Mouse (Mus musculus): ENCODE results near the gene Rap1a. TPM values are rescaled to one million over a fixed set of nuclear protein-coding genes. Genes with fewer than 3 reads are reported as not detected.
A peak's percentile ranks its signal among the peaks of the same experiment; 100 is the strongest.

Rap1a gene
- total RNA-seq, 2 experiments from 2014 or later, result 103 to 116 TPM

DNA sequence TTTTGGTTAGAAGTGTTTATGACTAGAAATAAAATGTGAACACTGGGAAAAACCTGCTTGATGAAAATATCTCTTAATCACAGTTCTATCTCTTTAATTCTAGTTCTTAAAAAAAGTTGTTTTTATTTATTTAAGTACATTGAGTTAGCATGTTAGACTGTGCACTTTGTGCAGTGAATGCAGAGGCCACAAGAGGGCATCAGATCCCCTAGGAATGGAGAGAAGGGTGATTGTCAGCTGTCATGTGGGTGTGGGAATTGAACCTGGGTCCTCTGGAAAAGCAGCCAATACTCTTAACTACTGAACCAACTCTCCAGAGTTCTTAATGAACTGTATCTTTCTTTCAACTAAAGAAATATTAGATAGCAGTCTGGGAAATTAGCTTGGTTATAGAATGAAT is 29.6 kb downstream of the Rap1a start:
- intact Hi-C loops (cut with DNase I), result loop anchor here (2.0 kb wide), 1 partner anchor 125 kb away; no protein-coding TSS in a partner anchor

DNA sequence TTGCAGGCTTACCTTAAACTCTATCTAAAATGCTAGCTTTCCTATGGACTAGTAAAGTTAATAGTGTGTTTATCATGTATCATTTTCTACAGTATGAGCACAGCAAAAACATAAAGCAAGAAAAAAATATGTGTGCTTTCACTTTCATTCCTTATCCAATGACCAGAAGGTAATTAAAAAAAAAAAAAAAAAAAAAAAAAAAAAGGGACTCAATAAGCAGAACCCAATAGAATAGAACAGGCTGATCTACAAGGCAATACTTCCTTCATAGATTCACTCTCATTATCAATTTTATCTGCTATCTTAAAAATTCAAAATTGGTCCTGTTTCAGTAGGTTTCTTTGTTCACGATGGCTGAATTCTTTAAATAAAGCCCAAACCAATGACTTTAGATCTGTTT is 30.3 kb downstream of the Rap1a start:
- intact Hi-C loops (cut with DNase I), result loop anchor here (2.0 kb wide), 1 partner anchor 126 kb away; no protein-coding TSS in a partner anchor
- no peak for DNase-seq

More for the DNA sequence above, 29.6 kb downstream of the Rap1a start:
- DNase-seq, result peak in 1 of 2 experiments; percentile 31

DNA sequence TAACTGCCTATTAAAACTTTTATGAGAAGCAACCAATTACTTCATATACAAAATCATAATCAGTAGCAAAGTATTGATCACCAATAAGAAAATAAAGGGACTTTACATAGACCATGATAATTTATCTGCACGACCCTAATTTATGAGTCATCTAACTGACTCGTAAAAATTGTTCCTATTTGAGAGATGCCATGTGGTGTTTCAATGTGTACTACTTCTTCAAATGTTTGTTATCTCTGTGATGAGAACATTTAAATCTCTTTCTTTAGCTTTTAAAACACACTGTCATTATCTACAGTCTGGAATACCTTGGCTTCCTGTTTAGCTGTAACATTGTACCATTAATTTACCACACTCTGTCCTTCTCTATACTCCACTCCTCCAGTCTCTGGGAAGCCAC is 31.8 kb downstream of the Rap1a start:
- intact Hi-C loops (cut with DNase I), result no loop called here
- DNase-seq, result no peak

DNA sequence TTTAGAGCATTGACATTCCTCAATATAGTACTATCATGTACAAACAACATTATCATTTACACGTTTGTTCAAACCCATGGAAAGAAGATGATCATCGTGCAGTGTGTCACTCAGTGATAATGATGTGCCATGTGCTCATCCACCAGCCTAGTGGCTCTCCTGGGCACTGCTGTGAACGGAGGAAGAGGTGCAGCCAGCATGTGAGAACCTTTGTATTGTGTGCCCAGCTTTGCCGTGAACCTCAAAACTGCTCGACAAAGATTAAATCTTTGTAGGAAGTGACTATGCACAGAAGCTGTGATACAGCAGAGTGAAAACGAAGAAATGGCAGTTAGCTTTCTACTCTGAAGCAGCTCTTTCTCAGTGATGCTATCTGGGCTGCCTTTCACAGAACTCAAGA is 32.6 kb downstream of the Rap1a start:
- no peak for DNase-seq
- intact Hi-C loops (cut with DNase I), result no loop called here

DNA sequence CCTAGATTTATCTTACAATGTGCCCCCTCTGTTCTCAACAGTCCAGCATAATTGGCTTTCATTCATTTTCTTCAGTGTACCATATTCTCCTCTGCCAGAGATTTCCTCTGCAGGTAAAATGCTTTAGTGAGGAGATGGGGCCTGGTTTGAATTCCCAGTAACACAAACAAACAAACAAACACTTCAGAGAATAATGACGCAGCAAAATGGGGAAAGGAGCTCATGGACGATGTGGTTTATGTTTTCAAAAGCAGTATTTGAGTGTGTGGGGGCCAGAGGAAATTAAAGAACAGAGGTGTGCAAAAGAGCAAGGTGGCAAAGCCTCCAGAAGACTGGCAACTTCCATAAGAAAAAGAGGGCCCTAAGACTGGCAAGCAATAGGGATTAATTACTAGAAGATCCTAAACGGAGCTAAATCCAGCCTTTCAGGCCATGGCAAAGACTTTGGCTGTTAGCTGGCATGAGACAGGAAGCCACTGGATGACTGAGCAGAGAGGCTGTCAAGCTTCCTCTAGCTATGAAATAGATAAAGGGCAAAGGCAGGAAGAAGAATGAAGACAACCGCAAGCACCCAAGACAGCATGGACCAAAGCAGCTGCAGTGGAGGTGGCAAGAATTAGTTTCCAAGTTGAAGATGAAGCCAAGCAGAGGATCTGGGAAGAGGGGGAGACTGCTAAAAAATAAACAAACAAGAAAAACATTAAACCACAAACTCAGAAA is 37.8 kb downstream of the Rap1a start:
- no peak for DNase-seq
- intact Hi-C loops (cut with DNase I), result no loop called here

DNA sequence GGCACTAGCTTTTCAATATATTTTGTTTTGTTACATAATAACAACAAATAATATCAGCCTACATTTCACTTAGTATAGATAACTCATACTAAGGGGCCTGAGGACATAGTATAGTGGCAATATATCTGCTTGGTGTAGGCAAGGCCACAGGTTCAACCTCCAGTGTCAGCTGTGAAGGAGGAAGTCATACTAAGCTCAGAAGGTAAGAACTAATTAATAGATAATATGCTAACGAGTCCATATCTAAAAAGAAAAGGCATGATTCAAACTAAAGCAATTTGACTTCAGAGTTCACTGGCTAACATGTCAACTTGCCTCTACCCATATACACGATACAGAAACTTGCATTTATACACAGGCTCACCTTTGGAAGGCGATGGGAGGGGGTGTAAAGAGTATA is 41.1 kb downstream of the Rap1a start:
- no peak for DNase-seq
- intact Hi-C loops (cut with DNase I), result no loop called here

DNA sequence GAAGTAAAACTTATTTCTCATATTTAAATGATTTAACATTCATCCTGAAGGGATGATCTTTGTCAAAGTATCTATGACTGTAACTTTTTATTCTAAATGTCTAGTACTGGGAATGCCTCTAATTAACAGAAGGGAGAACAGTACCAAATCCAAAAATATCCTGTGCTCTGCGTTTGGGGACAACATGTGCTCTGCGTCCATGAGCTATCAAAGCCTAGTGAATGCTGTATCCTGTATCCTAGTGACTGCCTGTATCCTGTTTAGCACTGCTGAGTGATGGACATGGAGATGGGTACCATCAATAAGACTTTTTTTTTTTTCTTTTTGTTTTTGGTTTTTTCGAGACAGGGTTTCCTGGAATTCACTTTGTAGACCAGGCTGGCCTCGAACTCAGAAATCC is 42.5 kb downstream of the Rap1a start:
- no peak for DNase-seq
- intact Hi-C loops (cut with DNase I), result no loop called here

DNA sequence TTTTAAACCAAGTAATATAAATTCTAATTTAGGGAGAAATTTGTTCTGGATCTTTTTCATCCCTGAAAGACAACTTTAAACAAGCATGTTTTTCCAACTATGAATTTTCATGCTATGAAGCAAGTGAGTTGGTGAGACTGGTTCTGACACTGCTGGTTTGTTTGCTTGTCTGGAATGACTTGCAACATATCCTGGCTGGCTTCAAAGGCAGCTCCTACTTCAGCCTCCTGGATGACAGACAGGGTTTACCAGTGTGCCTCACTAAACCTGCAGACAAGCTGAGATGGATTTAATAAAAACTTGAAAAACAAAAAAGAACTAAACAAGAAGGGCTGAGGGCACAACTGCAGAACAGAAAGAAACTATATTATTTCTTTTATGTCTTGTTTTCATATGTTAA is 43.0 kb downstream of the Rap1a start:
- intact Hi-C loops (cut with DNase I), result no loop called here

DNA sequence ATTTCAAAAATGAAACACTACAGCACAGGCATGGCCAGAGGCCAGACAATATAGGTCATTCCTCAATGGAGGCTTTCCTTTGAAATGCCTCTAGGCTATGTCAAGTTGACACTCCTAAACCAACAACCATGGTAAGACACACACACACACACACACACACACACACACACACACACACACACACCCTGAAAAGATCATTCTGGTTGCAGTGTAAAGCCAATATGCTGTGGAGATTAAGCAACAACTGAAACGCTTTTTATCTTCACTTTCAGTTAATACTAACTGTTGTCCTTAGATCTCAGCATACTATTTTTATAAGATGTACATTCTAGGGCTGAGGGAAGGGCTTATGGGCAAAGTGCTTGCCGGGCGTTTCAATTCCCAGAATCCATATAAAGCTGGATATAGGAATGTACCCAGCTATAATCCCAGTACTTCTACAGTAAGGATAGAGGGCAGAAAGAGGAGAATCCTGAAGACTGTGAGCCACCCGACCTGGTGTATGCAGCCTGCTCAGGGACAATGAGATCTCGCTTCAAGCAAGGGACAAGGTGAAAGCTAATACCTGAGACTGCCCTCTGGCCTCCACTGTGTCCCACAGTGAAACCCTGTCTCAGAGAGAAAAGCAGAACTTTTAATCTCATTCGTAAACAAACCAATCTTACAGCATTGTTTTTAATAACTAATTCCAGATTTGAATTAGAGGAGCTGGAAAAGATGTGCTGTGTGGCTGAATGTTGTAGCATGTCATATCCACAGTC is 43.6 kb downstream of the Rap1a start:
- intact Hi-C loops (cut with DNase I), result no loop called here

More for the DNA sequence above, 43.0 kb downstream of the Rap1a start:
- no peak for DNase-seq

DNA sequence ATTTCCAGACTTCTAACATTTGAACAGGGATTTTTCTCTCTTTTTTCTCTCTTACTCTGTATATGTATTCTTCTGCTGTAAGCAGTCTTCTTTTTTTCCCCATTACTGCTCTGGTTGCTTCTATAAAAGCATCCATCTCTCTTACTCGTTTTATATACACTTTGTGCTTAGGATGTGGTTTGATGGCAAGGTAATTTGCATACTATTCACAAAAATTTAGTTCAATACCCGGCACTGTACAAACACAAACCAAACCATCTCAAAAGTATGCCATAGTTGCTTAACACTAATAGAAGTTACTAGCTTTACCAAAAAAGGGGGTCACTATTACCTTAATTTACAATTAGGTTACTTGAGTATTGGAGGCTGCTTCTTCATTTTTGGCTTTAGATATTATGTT is 44.6 kb downstream of the Rap1a start:
- intact Hi-C loops (cut with DNase I), result no loop called here
- no peak for DNase-seq

More for the DNA sequence above, 43.6 kb downstream of the Rap1a start:
- DNase-seq, result no peak

DNA sequence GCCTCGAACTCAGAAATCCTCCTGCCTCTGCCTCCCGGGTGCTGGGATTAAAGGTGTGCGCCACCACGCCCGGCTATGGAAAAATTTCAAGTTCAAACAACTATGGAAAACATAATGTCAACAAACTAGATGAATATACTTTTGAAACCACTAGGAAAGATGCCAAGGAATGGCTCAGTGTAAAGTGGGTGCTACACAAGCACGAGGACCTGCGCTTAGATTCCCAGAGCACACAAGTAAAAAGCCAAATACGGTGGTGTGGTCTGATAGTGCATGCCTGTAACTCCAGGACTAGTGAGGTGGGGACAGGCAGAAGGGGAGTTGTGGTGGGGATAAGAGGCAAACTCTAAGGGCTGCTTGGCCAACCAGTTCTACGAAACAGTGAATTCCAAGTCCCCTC is 46.0 kb downstream of the Rap1a start:
- no peak for DNase-seq
- intact Hi-C loops (cut with DNase I), result no loop called here

DNA sequence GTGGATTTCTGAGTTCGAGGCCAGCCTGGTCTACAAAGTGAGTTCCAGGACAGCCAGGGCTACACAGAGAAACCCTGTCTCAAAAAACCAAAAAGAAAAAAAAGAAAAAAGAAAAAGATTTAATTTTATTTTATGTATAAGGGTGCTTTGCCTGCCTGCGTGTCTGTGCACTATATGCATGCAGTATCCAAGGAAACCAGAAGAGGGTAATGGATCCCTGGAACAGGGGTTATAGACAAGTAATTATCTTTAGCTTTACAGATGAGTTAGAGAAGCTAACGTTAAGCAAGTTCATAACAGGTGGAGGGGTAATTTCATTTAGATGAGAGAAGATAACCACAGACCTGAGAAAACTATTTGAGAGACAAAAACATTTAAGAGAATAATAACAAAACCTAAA is 47.0 kb downstream of the Rap1a start:
- DNase-seq, result no peak
- intact Hi-C loops (cut with DNase I), result no loop called here

DNA sequence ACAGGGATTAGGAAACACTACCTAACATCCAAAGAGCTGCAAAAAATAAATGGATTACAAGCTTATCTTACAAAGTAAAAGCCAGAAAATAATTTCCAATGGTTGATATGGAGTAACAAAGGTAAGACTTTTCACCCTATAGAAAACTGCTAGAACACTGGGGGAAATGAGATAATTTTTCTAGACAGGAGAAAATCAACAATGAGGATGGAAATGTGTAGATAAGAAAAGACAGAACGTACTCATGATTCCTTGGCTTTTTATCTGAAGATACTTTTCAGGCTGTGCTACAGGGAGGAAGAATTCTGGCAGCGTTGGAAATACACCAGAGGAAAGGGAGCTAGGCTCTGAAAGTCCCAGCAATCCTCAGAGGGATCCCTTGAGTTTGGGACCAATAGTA is 50.3 kb downstream of the Rap1a start:
- intact Hi-C loops (cut with DNase I), result no loop called here

DNA sequence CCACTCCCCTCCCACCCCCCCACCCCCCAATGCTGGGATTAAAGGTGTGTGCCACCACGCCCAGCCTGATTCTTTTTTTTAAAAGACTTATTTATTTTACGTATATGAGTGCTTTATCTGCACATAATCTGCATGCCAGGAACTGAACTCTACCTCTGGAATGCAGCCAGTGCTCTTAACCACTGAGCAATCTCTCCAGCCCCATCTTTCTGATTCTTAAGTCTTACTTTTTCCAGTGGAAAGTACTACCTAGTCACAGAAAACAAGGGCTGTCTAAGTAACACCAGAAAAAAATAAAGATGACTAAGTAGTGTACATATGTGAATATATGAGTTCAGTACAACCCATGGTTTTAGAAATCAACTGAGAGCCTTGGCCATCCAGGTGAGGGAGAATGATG is 54.6 kb downstream of the Rap1a start:
- DNase-seq, result no peak
- intact Hi-C loops (cut with DNase I), result no loop called here

More for the DNA sequence above, 50.3 kb downstream of the Rap1a start:
- no peak for DNase-seq

DNA sequence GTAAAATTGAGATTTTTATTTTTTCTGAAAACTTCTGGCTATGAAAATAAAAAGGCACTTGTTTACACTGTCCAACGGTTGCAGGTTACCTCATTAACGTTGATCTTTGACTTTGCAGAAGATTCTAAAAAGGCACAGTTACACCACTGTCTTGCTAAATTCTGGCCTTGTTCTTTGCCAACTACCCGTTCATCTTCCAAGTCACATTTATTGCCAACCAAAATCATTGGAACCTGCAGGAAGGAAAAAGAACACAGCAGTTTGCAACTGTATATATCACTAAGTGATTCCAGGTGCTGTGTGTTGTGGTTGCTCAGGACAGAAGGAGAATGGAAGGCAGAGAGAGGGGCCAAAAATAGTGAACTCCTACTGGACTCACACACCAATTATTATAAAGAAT is 63.5 kb downstream of the Rap1a start:
- intact Hi-C loops (cut with DNase I), result no loop called here

DNA sequence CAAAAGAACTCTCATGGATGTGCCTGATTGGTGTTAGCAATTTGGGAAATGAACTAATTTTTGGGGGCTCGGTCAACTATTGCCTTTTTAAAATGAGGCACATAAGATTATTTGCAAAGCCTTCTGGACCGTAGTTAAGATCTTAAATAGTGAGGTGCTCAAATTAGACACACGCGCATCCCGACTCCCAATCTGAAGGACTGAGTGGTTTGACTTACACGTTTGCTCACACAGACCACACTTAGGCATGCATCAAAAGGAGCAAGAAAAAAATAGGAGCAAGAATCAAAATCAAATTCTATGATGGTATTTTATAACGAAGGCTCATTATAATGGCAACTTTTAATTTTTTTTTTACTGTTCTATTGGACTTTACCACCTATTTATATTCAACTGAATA is 64.1 kb downstream of the Rap1a start:
- DNase-seq, result no peak
- intact Hi-C loops (cut with DNase I), result no loop called here

More for the DNA sequence above, 63.5 kb downstream of the Rap1a start:
- DNase-seq, result no peak

DNA sequence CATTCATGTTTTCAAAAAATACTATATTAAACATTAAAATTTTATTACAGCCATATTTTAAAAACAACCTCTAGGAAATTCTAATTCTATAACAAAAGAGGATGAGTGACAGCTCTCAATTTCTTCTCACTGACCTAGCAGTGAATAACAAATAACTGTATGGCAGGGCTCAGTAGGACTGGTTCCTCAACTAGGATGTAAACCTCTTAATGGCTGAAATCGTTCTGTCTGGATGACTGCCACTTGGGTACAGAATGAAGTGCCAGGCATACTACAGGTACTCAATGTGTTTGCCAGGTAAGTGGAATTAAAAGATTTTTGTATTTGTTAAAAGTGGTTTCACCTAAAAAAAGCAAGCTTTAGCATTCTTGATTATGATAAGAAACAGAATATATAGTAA is 65.0 kb downstream of the Rap1a start:
- DNase-seq, result no peak

DNA sequence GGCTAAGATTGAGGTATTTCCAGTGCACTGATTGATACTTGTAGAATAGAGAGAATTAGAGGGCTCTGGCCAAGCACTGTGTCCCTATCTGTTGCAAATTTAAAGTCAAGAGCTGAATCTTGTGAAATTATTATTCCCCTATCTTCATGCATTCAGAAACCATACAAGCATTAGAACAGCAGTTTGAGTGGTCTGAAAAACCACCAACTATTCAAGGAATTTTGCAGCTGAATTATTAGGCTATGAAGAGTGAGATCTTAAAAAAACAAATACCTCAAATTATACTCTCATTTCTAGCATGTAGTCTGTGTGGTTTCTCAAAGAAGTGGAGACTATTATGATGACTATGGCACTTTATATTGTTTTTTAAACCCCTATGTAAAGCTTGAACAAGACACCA is 65.9 kb downstream of the Rap1a start:
- intact Hi-C loops (cut with DNase I), result no loop called here
- no peak for DNase-seq

More for the DNA sequence above, 65.0 kb downstream of the Rap1a start:
- intact Hi-C loops (cut with DNase I), result no loop called here

DNA sequence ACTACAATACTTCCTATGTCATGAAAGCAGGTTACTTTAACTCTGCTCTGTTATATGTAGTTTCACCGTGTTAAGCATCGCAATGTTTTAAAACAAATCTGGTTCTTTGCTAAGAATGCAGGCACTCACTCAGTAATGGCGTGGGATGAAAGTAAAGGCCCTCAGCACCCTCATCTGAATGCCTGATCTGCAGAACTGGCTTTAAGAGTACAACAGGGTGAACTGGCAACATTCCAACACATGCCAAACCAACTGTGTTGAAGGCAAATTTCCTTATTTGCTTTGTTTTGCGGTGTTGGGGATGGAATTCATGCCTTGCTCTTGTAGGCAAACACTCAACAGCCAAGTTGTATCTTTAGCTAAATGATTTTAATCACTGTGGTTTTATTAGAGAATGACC is 67.6 kb downstream of the Rap1a start:
- intact Hi-C loops (cut with DNase I), result no loop called here
- DNase-seq, result no peak

DNA sequence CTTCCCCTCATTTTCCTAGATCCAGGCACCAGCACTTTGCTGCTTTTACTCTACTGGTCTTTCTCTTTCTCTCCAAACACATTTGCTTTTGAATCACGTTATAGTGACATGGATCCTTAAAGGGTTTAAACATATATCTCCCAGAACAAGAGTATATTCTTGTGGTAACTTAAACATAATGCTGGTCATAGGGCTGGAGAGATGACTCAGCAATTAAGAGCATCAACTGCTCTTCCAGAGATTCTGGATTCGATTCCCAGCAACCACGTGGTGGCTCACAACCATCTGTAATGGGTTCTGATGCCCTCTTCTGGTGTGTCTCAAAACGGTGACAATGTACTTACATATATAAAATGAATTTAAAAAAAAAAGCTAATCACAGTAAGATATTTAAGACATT is 68.8 kb downstream of the Rap1a start:
- intact Hi-C loops (cut with DNase I), result no loop called here

DNA sequence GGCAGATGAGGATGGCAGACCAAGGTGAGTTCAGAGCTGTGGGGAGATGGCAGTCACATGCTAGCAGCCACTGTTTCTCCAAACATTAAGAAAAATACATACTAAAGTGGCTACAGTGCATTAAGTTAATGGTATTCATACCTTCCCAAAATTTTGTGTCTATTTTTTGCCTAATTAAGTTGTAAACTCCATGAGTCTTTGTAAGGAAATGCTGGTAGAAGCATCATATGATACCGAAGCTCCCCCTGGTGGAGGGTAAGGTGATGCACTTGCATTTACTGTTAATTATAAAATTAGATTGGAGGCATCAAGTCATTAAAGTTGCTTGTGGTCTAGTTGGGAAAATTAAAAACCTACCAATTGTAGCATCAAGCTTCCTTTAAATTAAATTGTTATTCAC is 75.1 kb downstream of the Rap1a start:
- peak; percentile 65 to 81 for DNase-seq
- intact Hi-C loops (cut with DNase I), result loop anchor here (1.0 kb wide), 2 partner anchors 39 to 52 kb away; partner anchors contain the start of gene Ddx20

More for the DNA sequence above, 68.8 kb downstream of the Rap1a start:
- no peak for DNase-seq

DNA sequence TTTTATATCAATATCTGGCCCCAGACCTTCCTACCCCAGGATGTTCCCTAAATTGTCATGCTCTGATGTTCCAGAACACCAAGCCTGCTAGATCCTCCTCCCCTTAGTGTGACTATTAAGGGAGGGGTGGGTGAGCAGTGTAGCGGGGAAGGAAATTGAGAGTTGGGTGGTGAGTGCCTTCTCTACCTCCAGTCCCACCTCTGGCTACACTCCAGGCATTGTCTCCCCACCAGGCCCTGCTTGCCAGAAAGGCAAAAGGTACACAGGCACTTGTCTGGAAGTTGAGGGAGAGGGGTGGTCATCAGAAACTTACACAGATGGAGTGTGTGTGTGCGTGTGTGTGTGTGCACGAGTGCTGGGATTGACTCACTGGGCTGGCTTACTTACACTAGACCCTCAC is 78.6 kb downstream of the Rap1a start:
- peak in 1 of 2 experiments; percentile 39 for DNase-seq
- intact Hi-C loops (cut with DNase I), result loop anchor here (5.0 kb wide), 1 partner anchor 235 kb away; the partner anchor contains the start of gene Wdr77

Measured in heart, postnatal 14 days (tissue).